Mouse (Mus musculus) hindbrain, postnatal 0 days (tissue): ENCODE results near the gene Kcnk2. TPM values are rescaled to one million over a fixed set of nuclear protein-coding genes. Genes with fewer than 3 reads are reported as not detected.

ENCODE experiments used
- ATAC-seq: fragments of 200-750 bp; cut with Nextera tagmentation; 2 replicates; pipeline ENCODE4 v1.8.0; 2017; ENCODE audit warnings: mild to moderate bottlenecking, moderate TSS enrichment, moderate library complexity
- DNase-seq: peaks from one replicate; pipeline ENCODE4 v3.0.0-alpha.2; 2015; ENCODE audit warnings: low spot score
- H3K27ac ChIP-seq: fragments of 300-500 bp; sonication (generic); 2 replicates; pipeline ENCODE4 v1.5.1; 2014; ENCODE audit warnings: mild to moderate bottlenecking
- H3K27me3 ChIP-seq: fragments of 300-500 bp; sonication (generic); 2 replicates; pipeline ENCODE4 v1.6.1; 2014; ENCODE audit warnings: low read length, mixed read lengths; ENCODE audit not compliant: insufficient read depth
- H3K36me3 ChIP-seq: fragments of 300-500 bp; sonication (generic); 2 replicates; pipeline ENCODE4 v1.6.1; 2014; ENCODE audit warnings: low read length, mixed read lengths; ENCODE audit not compliant: insufficient read depth
- H3K4me1 ChIP-seq: fragments of 300-500 bp; sonication (generic); 2 replicates; pipeline ENCODE4 v1.6.1; 2014; ENCODE audit warnings: antibody characterized with exemption, low read length, mixed read lengths; ENCODE audit not compliant: insufficient read depth
- H3K4me2 ChIP-seq: fragments of 300-500 bp; sonication (generic); 2 replicates; pipeline ENCODE4 v1.6.1; 2014; ENCODE audit warnings: low read depth, mild to moderate bottlenecking, low read length, moderate library complexity, mixed read lengths
- H3K4me3 ChIP-seq: fragments of 300-500 bp; sonication (generic); 2 replicates; pipeline ENCODE4 v1.5.1; 2014; ENCODE audit warnings: low read length
- H3K9ac ChIP-seq: fragments of 300-500 bp; sonication (generic); replicated peaks from 2 replicates; pipeline ENCODE4 v1.6.1; 2014; ENCODE audit warnings: mild to moderate bottlenecking, low read length, moderate library complexity, mixed read lengths
- H3K9me3 ChIP-seq: fragments of 300-500 bp; sonication (generic); 2 replicates; pipeline ENCODE4 v1.6.1; 2016; ENCODE audit warnings: low read length, mixed read lengths
- CTCF ChIP-seq: IDR thresholded peaks from 2 replicates; pipeline ENCODE4 v1.5.1; 2016; ENCODE audit warnings: antibody characterized with exemption, control low read depth, low read depth
- WGBS: fragments of 180-500 bp; shearing (Covaris S2); extraction: QIAGEN DNeasy Blood & Tissue Kit; methylation state at CpG from one replicate; pipeline ENCODE4 v1.1.7; 2014; 5-methylcytosine and 5-hydroxymethylcytosine counted together
- polyA plus RNA-seq: library from polyadenylated mRNA; unstranded; fragments of >200 nt; fragmentation: Nextera tagmentation; extraction: Ambion mirVana; gene quantifications from 2 replicates; pipeline ENCODE4 v1.2.1, GENCODE M21; 2015
- total RNA-seq: library from RNA; depleted of rRNA; stranded (reverse); fragments of >200 nt; gene quantifications from 2 replicates; pipeline ENCODE4 v1.2.3, GENCODE M21; 2014

Kcnk2 gene
- total and polyA plus RNA-seq, 2 experiments from 2014 or later: 13.2 to 16.2 TPM

GRCm38 (mm10) chr1:189314495-189314894 lies 87.6 kb downstream of the Kcnk2 start:
- H3K4me2 ChIP-seq: no peak overlapping the region
- no peak overlapping the region for H3K27ac ChIP-seq
- ATAC-seq (no peak), DNase-seq (no peak)
- no peak for TF ChIP-seq CTCF
- H3K36me3 ChIP-seq: no peaks in the 10 kb centered on the region
- 77% methylated on average over 6 of the region's 6 CpGs for WGBS
- H3K4me1 ChIP-seq: no peaks in the 10 kb centered on the region
- no peak overlapping the region for H3K9ac ChIP-seq
- no peaks in the 10 kb centered on the region for H3K27me3 ChIP-seq
- no peak overlapping the region for H3K4me3 ChIP-seq
- no peaks in the 10 kb centered on the region for H3K9me3 ChIP-seq

- no peak for TF ChIP-seq CTCF
- Histone ChIP-seq H3K9ac (no peak overlapping the region), H3K4me1 (no peaks in the 10 kb centered on the region), H3K4me3 (no peak overlapping the region), H3K27ac (no peak overlapping the region), H3K4me2 (no peak overlapping the region), H3K27me3 (no peaks in the 10 kb centered on the region), H3K36me3 (no peaks in the 10 kb centered on the region), H3K9me3 (no peaks in the 10 kb centered on the region)
- 76% methylated on average over 7 of the region's 7 CpGs for WGBS
- no peak for ATAC-seq
- DNase-seq: no peak
Measured at GRCm38 (mm10) chr1:189313750-189314149, 88.3 kb downstream of the Kcnk2 start.

- Histone ChIP-seq H3K36me3 (no peaks in the 10 kb centered on the region), H3K9me3 (no peaks in the 10 kb centered on the region), H3K9ac (no peak overlapping the region), H3K4me1 (no peaks in the 10 kb centered on the region), H3K27ac (peak overlapping the region; percentile 26; the same call in 1 of the 2 replicates), H3K4me2 (no peak overlapping the region), H3K27me3 (no peaks in the 10 kb centered on the region), H3K4me3 (no peak overlapping the region)
- 48% methylated on average over 2 of the region's 2 CpGs for WGBS
- ATAC-seq: no peak
- TF ChIP-seq CTCF: no peak
- peak; percentile 32 for DNase-seq
Measured at GRCm38 (mm10) chr1:189310145-189310544, 91.9 kb downstream of the Kcnk2 start.

GRCm38 (mm10) chr1:189304988-189305522 lies 97.0 kb downstream of the Kcnk2 start:
- TF ChIP-seq CTCF: no peak
- Histone ChIP-seq H3K36me3 (no peaks in the 10 kb centered on the region), H3K27ac (no peak overlapping the region), H3K4me3 (no peak overlapping the region), H3K9me3 (no peaks in the 10 kb centered on the region), H3K4me2 (no peak overlapping the region), H3K4me1 (no peaks in the 10 kb centered on the region), H3K27me3 (no peaks in the 10 kb centered on the region), H3K9ac (no peak overlapping the region)
- DNase-seq (no peak), ATAC-seq (no peak)
- WGBS: 68% methylated on average over 8 of the region's 8 CpGs

GRCm38 (mm10) chr1:189303001-189303400 lies 99.1 kb downstream of the Kcnk2 start:
- TF ChIP-seq CTCF: no peak
- Histone ChIP-seq H3K36me3 (no peaks in the 10 kb centered on the region), H3K9me3 (no peaks in the 10 kb centered on the region), H3K4me1 (no peaks in the 10 kb centered on the region), H3K27me3 (no peaks in the 10 kb centered on the region), H3K4me3 (no peak overlapping the region), H3K4me2 (no peak overlapping the region), H3K27ac (no peak overlapping the region), H3K9ac (no peak overlapping the region)
- no peak for DNase-seq
- WGBS: 79% methylated on average over 3 of the region's 3 CpGs
- no peak for ATAC-seq

- ATAC-seq: no peak
- H3K4me1 ChIP-seq: no peaks in the 10 kb centered on the region
Measured at GRCm38 (mm10) chr1:189293679-189294406, 108.2 kb downstream of the Kcnk2 start.

GRCm38 (mm10) chr1:189290885-189291284 lies 111.2 kb downstream of the Kcnk2 start:
- H3K27ac ChIP-seq: no peak overlapping the region
- no peak for TF ChIP-seq CTCF
- no peak for ATAC-seq
- H3K4me3 ChIP-seq: no peak overlapping the region
- DNase-seq: no peak
- 49% methylated on average over 3 of the region's 3 CpGs for WGBS
- no peak overlapping the region for H3K4me2 ChIP-seq
- H3K4me1 ChIP-seq: no peaks in the 10 kb centered on the region
- no peak overlapping the region for H3K9ac ChIP-seq
- no peaks in the 10 kb centered on the region for H3K9me3 ChIP-seq
- H3K27me3 ChIP-seq: no peaks in the 10 kb centered on the region
- no peaks in the 10 kb centered on the region for H3K36me3 ChIP-seq

More at GRCm38 (mm10) chr1:189293679-189294406, 108.2 kb downstream of the Kcnk2 start:
- Histone ChIP-seq H3K9me3 (no peaks in the 10 kb centered on the region), H3K27ac (no peak overlapping the region), H3K36me3 (no peaks in the 10 kb centered on the region), H3K4me3 (no peak overlapping the region), H3K9ac (no peak overlapping the region), H3K27me3 (no peaks in the 10 kb centered on the region), H3K4me2 (no peak overlapping the region)
- no peak for TF ChIP-seq CTCF
- no peak for DNase-seq
- WGBS: 90% methylated on average over 12 of the region's 12 CpGs
